Mouse (Mus musculus): ENCODE data around the gene Zfp59. TPM values are rescaled to one million over a fixed set of nuclear protein-coding genes. Genes with fewer than 3 reads are reported as not detected.

Gene Zfp59
- total RNA-seq (2012; rRNA removed) (4.0 and 5.0 TPM in 2 replicates), total RNA-seq (2014; rRNA removed) (5.9 and 6.5 TPM in 2 replicates), polyA plus RNA-seq (2012; ENCODE audit: insufficient read length, low read depth) (3.4 and 4.0 TPM in 2 replicates)

DNA sequence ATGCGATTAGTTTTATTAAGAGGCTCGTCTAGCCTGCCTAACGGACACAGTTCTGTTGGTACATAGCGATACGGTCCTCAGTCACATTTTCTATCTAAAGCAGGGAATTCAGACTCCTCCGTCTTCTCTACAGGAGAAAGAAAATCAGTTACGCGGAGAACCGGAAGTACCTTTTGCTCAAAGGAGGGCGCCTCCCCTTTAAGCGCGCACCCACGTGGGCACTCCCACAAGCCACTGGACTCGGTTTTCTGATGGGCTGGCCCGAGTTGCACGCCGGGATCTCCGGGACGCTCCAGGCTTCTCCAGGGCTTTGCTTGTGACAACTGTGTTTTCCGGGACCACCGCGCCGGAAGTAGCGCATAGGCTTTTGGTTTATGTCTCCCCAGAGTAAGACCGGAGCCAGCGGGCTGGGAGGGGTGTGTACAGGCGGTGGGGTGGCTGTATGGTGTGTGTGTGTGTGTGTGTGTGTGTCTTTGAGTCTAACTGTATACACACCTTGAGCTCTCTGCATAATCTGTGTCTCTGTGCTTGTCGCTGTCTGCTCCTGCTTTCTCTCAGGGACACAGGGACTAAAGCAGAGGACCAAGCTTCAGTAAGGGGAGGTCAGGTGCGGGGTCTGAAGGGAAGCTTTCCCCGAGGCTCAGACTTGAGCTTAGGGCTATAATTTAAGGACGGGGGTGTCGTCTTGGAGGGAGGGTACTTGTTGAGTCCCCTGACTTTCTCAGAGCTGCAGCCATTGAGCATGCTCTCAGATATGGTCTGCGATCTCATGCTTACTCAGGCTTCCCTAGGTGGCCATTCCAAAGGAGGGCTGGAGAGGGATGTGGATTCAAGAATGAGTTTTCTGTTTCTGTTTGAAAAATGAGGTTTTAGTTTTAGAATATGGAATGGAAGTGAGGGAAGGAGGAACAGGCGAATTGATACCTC lies at the start of gene Zfp59:
Gene Zfp59, plus strand, starts transcription at position 285 of the 927 bp plus-strand sequence.
- Histone ChIP-seq H3K36me3 (replicated peaks in 1 of 2; ENCODE audit: control insufficient read depth in 1 of 2, insufficient read depth in 1 of 2, low read length in 1 of 2) (peaks cover 0 to 15% of the 10 kb centered on the region in 2 experiments), H3K4me1 (ENCODE audit: control insufficient read depth in 1 of 2, insufficient read depth in 2 of 2) (peaks cover 6 to 21% of the 10 kb centered on the region in 2 experiments; a peak in 3 of 4 replicates), H3K4me2 (ENCODE audit: insufficient read depth, low read depth, poor library complexity, severe bottlenecking) (peak within 1 kb of the TSS; percentile 99), H3K79me2 (replicated peaks; ENCODE audit: control insufficient read depth, extremely low read depth, insufficient read depth, poor library complexity, severe bottlenecking) (0 out of 2 replicates have a peak, but pooled peaks cover 3% of the 10 kb centered on the region), H3K9me3 (replicated peaks; ENCODE audit: low read length) (no peaks in the 10 kb centered on the region), H3K27ac (ENCODE audit: insufficient read depth, low read depth) (no peak within 1 kb of the TSS), H3K27me3 (replicated peaks) (no peaks in the 10 kb centered on the region), H3K9ac (ENCODE audit: insufficient read depth, low read depth) (peak within 1 kb of the TSS; percentile 89), H3K4me3 (replicated peaks in 1 of 3; ENCODE audit: low read depth in 2 of 3, low read length in 2 of 3, poor library complexity in 1 of 3) (peak within 1 kb of the TSS; percentile 57 to 83 (median 62))
- DNase-seq (ENCODE audit: extremely low read depth), result peak; percentile 84
- in situ Hi-C loops (cut with MboI; ENCODE audit: low pct_ligation_motif_present, low pct_unique_long_range_greater_than_20kb, low sequenced_read_pairs) (loop anchor here (25.0 kb wide), 1 partner anchor 99 kb away; the partner anchor contains the start of gene Zfp974), dilution Hi-C loops (cut with MboI; ENCODE audit: extremely low pct_ligation_motif_present, extremely low pct_unique_long_range_greater_than_20kb, low sequenced_read_pairs) (no loop called here)
- 0 out of 2 replicates have a peak, but pooled peaks have one; percentile 16 for TF ChIP-seq ETS1 (conservative IDR thresholded peaks at IDR 0.05; ENCODE audit: low read depth, low read length)
- no peak for TF ChIP-seq EP300 (IDR thresholded peaks at IDR 0.05; ENCODE audit: low read length)
- no peak for TF ChIP-seq ZMIZ1 (IDR thresholded peaks at IDR 0.05; ENCODE audit: low read depth, low read length)
- no peak for TF ChIP-seq GABPA (IDR thresholded peaks at IDR 0.05; ENCODE audit: insufficient replicate concordance, low read depth, low read length)
- TF ChIP-seq IRF4 (IDR thresholded peaks at IDR 0.05; ENCODE audit: low read depth, low read length), result peak; percentile 48; the same call in 1 of the 2 replicates
- TF ChIP-seq JUN (IDR thresholded peaks at IDR 0.05; ENCODE audit: insufficient read depth, low read depth, low read length), result no peak
- TF ChIP-seq CTCF (conservative IDR thresholded peaks at IDR 0.05 in 1 of 2, IDR thresholded peaks at IDR 0.05 in 1 of 2; ENCODE audit: low read depth in 2 of 2, low read length in 2 of 2), result no peak
- TF ChIP-seq SMC3 (IDR thresholded peaks at IDR 0.05; ENCODE audit: low read depth, low read length), result no peak
- TF ChIP-seq KAT2A (IDR thresholded peaks at IDR 0.05; ENCODE audit: insufficient replicate concordance, low read length), result peak; percentile 63; the same call in 1 of the 2 replicates
- TF ChIP-seq USF2 (conservative IDR thresholded peaks at IDR 0.05; ENCODE audit: low read depth, low read length), result peak; percentile 77
- TF ChIP-seq BHLHE40 (IDR thresholded peaks at IDR 0.05; ENCODE audit: low read depth, low read length), result no peak
- TF ChIP-seq E2F4 (IDR thresholded peaks at IDR 0.05; ENCODE audit: insufficient replicate concordance, low read depth, low read length), result no peak
- no peak for TF ChIP-seq CHD2 (IDR thresholded peaks at IDR 0.05; ENCODE audit: low read length)
- TF ChIP-seq HCFC1 (IDR thresholded peaks at IDR 0.05; ENCODE audit: low read depth, low read length), result peak; percentile 77
- peak; percentile 80; the same call in 1 of the 2 replicates for TF ChIP-seq CHD1 (IDR thresholded peaks at IDR 0.05; ENCODE audit: low read depth, low read length)
- no peak for TF ChIP-seq ZC3H11A (IDR thresholded peaks at IDR 0.05; ENCODE audit: low read depth, low read length)
- TF ChIP-seq PAX5 (IDR thresholded peaks at IDR 0.05; ENCODE audit: low read length), result no peak
- TF ChIP-seq NELFE (IDR thresholded peaks at IDR 0.05; ENCODE audit: low read depth, low read length), result peak; percentile 82
- TF ChIP-seq MAZ (IDR thresholded peaks at IDR 0.05; ENCODE audit: low read depth, low read length), result no peak
- TF ChIP-seq UBTF (IDR thresholded peaks at IDR 0.05; ENCODE audit: low read depth, low read length), result no peak
- no peak for TF ChIP-seq MAFK (IDR thresholded peaks at IDR 0.05; ENCODE audit: insufficient replicate concordance, low read length)
- peak; percentile 89 for TF ChIP-seq MAX (IDR thresholded peaks at IDR 0.05; ENCODE audit: low read length)
- TF ChIP-seq TCF12 (IDR thresholded peaks at IDR 0.05; ENCODE audit: low read depth, low read length), result peak; percentile 89
- peak; percentile 85; the same call in 1 of the 2 replicates for TF ChIP-seq MYC (IDR thresholded peaks at IDR 0.05; ENCODE audit: low read depth, low read length)
- TF ChIP-seq USF1 (IDR thresholded peaks at IDR 0.05; ENCODE audit: low read depth, low read length), result peak; percentile 86
- TF ChIP-seq RAD21 (IDR thresholded peaks at IDR 0.05; ENCODE audit: low read depth, low read length), result no peak
- peak; percentile 41; the same call in 1 of the 2 replicates for TF ChIP-seq NRF1 (IDR thresholded peaks at IDR 0.05; ENCODE audit: low read depth, low read length)
- no peak for TF ChIP-seq JUND (conservative IDR thresholded peaks at IDR 0.05; ENCODE audit: low read depth, low read length)
- TF ChIP-seq ELF1 (IDR thresholded peaks at IDR 0.05; ENCODE audit: low read depth, low read length), result peak; percentile 91
- peak; percentile 96 for TF ChIP-seq MXI1 (IDR thresholded peaks at IDR 0.05; ENCODE audit: low read depth, low read length)
- TF ChIP-seq SIN3A (IDR thresholded peaks at IDR 0.05; ENCODE audit: low read length), result peak; percentile 90
- TF ChIP-seq POLR2A (IDR thresholded peaks at IDR 0.05; ENCODE audit: low read depth, low read length), result peak; percentile 80
- TF ChIP-seq TBP (conservative IDR thresholded peaks at IDR 0.05; ENCODE audit: low read depth, low read length), result peak; percentile 96
- TF ChIP-seq ZKSCAN1 (IDR thresholded peaks at IDR 0.05; ENCODE audit: borderline replicate concordance, low read depth, low read length), result no peak
- peak; percentile 68; the same call in 1 of the 2 replicates for TF ChIP-seq POLR2AphosphoS2 (IDR thresholded peaks at IDR 0.05; ENCODE audit: low read depth, low read length)
- TF ChIP-seq RCOR1 (conservative IDR thresholded peaks at IDR 0.05; ENCODE audit: low read depth, low read length), result no peak
- TF ChIP-seq MEF2A (IDR thresholded peaks at IDR 0.05; ENCODE audit: borderline replicate concordance, low read depth, low read length), result no peak
